Mouse (Mus musculus): ENCODE data around the gene Dhps.
A peak's percentile ranks its signal among the peaks of the same experiment; 100 is the strongest.
"Not testable (repeated sequence)": the region's sequence is repeated elsewhere in the genome, so short reads cannot be mapped to it uniquely, and the experiment has no call there.

The Dhps gene

GRCm38 (mm10) chr8:85062603-85063002 lies 9.0 kb upstream of the Dhps start:
- DNase-seq (ENCODE audit: low read depth, low spot score) = no peak

GRCm38 (mm10) chr8:85065213-85065612 lies 6.3 kb upstream of the Dhps start:
- DNase-seq (ENCODE audit: low read depth, low spot score) = no peak

DNA sequence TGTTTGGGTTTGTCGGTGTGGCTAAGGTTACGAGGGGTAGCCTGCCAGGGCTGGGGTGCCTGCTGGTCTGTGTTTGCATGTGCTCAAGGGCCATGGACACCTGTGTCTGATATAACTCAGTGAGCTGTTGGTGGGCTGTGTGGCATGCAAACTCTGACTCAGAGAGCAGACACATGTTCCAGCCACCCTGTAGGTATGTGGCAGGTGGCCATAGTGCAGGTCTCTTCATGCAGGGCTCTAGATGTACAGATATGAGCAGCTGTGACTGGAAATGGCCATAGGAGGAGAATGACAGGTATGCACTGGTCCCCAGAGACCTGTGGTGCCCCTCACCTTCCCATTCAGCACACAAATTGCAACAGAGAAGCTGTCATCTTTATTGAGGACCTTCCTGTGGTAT lies 4.4 kb upstream of the Dhps start:
- DNase-seq (ENCODE audit: low read depth, low spot score) = no peak

DNA sequence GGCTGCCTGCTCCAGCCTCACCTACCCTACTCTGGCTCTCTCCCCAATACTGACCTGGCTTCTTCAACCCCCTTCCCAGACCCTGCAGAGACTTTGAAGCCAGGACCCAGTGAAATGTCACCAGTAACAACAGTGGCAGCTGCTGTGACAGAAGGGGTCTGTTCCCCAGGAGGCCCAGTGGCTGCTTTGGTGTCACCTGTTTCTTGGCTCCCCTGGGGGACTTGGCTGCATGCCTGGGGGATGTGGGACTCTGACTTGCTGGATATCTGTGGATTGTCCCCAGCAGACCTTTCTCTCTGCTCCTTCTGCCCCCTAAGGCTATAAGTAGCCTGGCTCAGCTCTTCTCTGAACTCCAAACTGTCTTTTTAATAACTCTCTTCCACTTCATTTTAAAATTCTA lies 3.6 kb upstream of the Dhps start, which contains the start of gene Gm5741:
Gm5741 (minus strand) TSS at position 1 of the 400 bp plus-strand sequence.
- no peak for DNase-seq (ENCODE audit: low read depth, low spot score)

GRCm38 (mm10) chr8:85071041-85071440 lies 516 bp upstream of the Dhps start:
- DNase-seq (ENCODE audit: low read depth, low spot score) = no peak

DNA sequence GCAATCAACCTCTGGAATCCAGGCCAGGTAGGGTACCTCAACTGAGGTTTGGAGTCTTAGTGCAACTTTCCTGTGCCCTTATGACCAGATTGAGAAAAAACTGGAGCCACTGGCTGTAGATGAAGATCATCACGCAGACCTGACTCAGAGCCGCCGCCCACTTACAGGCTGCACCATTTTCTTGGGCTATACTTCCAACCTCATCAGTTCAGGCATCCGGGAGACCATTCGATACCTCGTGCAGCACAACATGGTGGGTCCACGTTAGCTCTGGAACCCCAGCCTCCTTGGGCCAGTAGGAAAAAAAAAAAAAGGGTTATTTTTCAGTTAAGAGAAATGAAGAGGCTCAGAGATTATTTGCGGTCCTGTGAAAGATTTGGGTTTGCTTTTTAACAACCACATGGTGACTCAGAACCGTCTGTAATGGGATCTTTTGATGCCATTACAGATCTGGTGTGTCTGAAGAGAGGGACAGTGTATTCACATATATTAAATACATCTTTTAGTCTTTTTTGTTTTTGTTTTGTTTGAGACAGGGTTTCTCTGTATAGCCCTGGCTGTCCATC lies 890 bp downstream of the Dhps start:
- DNase-seq (ENCODE audit: low read depth, low spot score) = no peak

DNA sequence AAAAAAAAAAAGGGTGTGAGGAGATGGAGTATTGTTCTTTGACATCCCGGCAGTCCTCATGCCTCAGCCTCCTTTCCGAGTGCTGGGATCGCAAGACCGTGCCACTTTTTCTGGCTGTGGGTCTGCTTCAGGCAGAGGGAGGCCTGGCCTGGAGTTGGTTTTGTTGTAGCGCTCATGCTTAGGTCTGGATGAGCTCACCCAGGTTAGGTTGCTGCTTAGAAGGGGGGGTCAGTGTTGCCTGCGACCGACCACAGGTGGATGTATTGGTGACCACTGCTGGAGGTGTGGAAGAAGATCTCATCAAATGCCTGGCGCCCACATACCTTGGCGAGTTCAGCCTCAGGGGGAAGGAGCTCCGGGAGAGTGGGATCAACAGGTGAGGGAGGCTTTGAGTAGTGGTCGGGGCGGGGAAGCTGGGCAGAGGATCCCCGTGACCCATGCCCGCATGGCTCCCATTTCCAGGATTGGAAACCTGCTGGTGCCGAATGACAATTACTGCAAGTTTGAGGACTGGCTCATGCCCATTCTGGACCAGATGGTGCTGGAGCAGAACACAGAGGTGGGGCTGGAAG lies 1.6 kb downstream of the Dhps start:
- no peak for DNase-seq (ENCODE audit: low read depth, low spot score)

GRCm38 (mm10) chr8:85074167-85074566 lies 2.6 kb downstream of the Dhps start:
- no peak for DNase-seq (ENCODE audit: low read depth, low spot score)

GRCm38 (mm10) chr8:85074617-85075016 lies 3.1 kb downstream of the Dhps start:
- DNase-seq (ENCODE audit: low read depth, low spot score) = no peak

- no peak for DNase-seq (ENCODE audit: low read depth, low spot score)
Observed at GRCm38 (mm10) chr8:85076001-85076400, 4.4 kb downstream of the Dhps start.

- peak; percentile 86 for DNase-seq (ENCODE audit: low read depth, low spot score)
Observed at GRCm38 (mm10) chr8:85076993-85077392, 5.4 kb downstream of the Dhps start.

DNA sequence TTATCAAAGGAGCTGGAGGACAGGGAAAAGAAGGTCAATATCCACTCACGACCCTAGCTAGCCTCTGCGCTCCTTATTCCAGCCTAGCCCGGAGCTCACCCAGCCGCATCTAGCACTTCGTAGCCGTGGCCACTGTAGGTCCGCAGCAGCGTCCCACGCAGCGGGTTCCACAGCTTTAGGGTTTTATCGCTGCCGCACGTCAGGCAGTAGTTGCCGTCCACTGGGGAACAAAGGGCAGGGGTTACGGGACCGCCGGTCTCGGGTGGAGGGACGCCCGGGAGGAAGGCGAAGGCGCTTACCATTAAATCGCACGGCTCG lies 8.6 kb downstream of the Dhps start:
- no peak for DNase-seq (ENCODE audit: low read depth, low spot score)

GRCm38 (mm10) chr8:85080532-85081215 lies 9.1 kb downstream of the Dhps start, which contains the start of gene Wdr83os:
TSS of gene Wdr83os (plus strand) at chr8:85080740.
- peak; percentile 84 for DNase-seq (ENCODE audit: low read depth, low spot score)

GRCm38 (mm10) chr8:85081216-85081555 lies 9.6 kb downstream of the Dhps start, which contains the start of gene Wdr83:
TSS of gene Wdr83 (minus strand) at chr8:85081306.
- DNase-seq (ENCODE audit: low read depth, low spot score) = peak; percentile 55

GRCm38 (mm10) chr8:85082169-85082568 lies 10.6 kb downstream of the Dhps start:
- not testable (repeated sequence) for DNase-seq (ENCODE audit: low read depth, low spot score)

DNA sequence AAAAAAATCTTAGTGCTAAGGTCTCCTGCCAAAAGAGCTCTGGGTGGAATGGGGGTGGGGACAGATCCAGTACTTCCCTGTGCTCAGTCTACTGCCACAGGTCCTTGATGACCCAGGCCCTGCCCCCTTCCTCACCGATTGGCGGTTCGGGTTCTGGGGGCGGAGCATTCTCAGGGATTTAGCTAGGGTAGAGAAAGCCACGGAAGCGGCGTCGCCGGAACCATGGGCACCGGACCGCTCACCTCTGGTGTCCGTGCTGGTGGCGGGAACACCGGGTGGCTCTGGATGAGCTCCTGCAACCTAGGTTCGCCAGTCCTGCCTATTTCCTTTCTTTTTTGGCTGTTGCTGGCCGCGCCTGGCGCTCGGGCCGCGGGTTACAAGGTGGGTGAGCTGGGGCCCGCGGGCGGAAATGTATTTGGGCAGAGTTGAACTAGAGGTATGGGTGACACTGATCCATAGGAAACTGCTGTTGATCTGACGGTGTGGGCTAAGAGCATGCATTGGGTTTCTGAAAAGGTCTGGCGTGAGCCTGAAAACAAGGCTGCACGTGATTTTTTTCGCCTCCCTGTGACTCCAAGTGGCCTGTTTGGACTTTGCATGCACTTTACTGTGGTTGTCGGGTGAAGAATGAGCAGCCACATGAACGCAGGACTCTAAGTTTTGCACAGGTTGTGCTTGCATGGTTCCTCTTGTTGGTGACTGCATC lies 11.7 kb downstream of the Dhps start, which contains the start of gene Man2b1:
Man2b1 (plus strand) TSS at position 163 of the 706 bp plus-strand sequence.
- peak; percentile 63 for DNase-seq (ENCODE audit: low read depth, low spot score)

GRCm38 (mm10) chr8:85084633-85085032 lies 13.1 kb downstream of the Dhps start:
- DNase-seq (ENCODE audit: low read depth, low spot score) = no peak

GRCm38 (mm10) chr8:85086238-85086637 lies 14.7 kb downstream of the Dhps start:
- DNase-seq (ENCODE audit: low read depth, low spot score) = no peak

GRCm38 (mm10) chr8:85088771-85089170 lies 17.2 kb downstream of the Dhps start:
- DNase-seq (ENCODE audit: low read depth, low spot score) = no peak

GRCm38 (mm10) chr8:85090856-85091255 lies 19.3 kb downstream of the Dhps start:
- DNase-seq (ENCODE audit: low read depth, low spot score) = no peak

DNA sequence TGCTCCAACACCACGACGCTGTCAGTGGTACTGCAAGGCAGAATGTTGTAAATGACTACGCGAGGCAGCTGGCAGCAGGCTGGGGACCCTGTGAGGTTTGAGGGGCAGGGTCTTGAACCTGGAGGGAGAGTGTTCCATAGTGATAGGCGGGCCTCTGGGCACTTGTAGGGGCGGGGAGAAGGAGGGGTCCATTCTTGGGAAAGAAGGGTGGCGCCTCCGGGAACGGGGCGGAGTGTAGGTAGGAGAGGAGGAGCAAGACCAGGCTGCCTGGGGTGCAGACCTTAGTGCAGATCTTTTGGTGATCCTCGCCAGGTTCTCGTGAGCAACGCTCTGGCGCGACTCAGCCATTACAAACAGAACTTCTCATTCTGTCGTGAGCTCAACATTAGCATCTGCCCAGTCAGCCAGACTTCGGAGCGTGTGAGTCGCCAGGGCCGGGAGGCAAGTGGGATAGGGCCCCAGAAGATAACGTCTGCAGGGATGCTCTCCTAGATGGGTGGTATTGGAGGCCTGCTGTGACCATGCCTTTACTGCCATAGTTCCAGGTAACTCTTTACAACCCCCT lies 20.1 kb downstream of the Dhps start:
- no peak for DNase-seq (ENCODE audit: low read depth, low spot score)

DNA sequence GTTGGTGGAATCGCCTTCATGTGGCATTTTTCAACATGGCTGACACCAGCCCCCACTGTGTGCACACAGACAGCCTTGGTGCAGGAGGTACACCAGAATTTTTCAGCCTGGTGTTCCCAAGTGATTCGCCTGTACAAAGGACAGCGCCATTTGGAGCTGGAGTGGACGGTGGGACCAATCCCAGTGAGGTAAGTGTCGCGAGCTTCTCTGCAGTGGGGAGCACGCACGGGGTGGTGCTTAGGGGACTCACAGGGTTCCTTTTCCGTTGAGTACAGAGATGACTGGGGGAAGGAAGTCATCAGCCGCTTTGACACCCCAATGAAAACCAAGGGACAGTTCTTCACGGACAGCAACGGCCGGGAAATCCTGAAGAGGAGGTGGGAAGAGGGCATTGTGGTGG lies 23.5 kb downstream of the Dhps start:
- no peak for DNase-seq (ENCODE audit: low read depth, low spot score)

All from forelimb bud, embryonic 11.5 days (tissue).